Mouse (Mus musculus) layer of hippocampus, adult 2 months (tissue): ENCODE results near the gene Rsph3b. TPM values are rescaled to one million over a fixed set of nuclear protein-coding genes. Genes with fewer than 3 reads are reported as not detected.
A peak's percentile ranks its signal among the peaks of the same experiment; 100 is the strongest.
"Not testable (repeated sequence)": the region's sequence is repeated elsewhere in the genome, so short reads cannot be mapped to it uniquely, and the experiment has no call there.

ENCODE experiments used
- DNase-seq, 2 experiments: peaks; one replicate each; pipeline ENCODE4 v3.0.0; 2022; ENCODE audit warnings: low spot score in 2 of 2
- H3K27ac ChIP-seq: fragments of 200-600 bp; 2 replicates; pipeline ENCODE4 v1.8.1; 2022
- H3K4me3 ChIP-seq: fragments of 200-600 bp; 2 replicates; pipeline ENCODE4 v1.8.1; 2022; ENCODE audit warnings: mild to moderate bottlenecking
- CTCF ChIP-seq: fragments of 200-600 bp; conservative IDR thresholded peaks from 2 replicates; pipeline ENCODE4 v1.8.1; 2022; ENCODE audit warnings: antibody characterized with exemption, mild to moderate bottlenecking, moderate library complexity
- long read RNA-seq, 2 experiments: library from polyadenylated mRNA; stranded (forward); transcript quantifications; one replicate each; pipeline ENCODE4 v2.0.0; 2021; ENCODE audit warnings: borderline mapping rate in 2 of 2
- total RNA-seq, 2 experiments: library from RNA; stranded (reverse); gene quantifications; 2 replicates each; pipeline ENCODE4 v1.2.3; 2021

Rsph3b gene
- total RNA-seq, result 10 to 100 TPM; 28.8 to 30.5 TPM
- long read RNA-seq, experiment 1, transcript Rsph3b-202 (8 exons, 2,243 nt), result major isoform, 14 of 23 reads
- long read RNA-seq, experiment 1, partial matches to known transcripts, result 5 of 23 reads
- long read RNA-seq, experiment 1, other reads (novel, unspliced or antisense), result 4 of 23 reads
- long read RNA-seq, experiment 2, transcript Rsph3b-202 (8 exons, 2,243 nt), result major isoform, 10 of 15 reads
- long read RNA-seq, experiment 2, partial matches to known transcripts, result 2 of 15 reads
- long read RNA-seq, experiment 2, other reads (novel, unspliced or antisense), result 3 of 15 reads

DNA sequence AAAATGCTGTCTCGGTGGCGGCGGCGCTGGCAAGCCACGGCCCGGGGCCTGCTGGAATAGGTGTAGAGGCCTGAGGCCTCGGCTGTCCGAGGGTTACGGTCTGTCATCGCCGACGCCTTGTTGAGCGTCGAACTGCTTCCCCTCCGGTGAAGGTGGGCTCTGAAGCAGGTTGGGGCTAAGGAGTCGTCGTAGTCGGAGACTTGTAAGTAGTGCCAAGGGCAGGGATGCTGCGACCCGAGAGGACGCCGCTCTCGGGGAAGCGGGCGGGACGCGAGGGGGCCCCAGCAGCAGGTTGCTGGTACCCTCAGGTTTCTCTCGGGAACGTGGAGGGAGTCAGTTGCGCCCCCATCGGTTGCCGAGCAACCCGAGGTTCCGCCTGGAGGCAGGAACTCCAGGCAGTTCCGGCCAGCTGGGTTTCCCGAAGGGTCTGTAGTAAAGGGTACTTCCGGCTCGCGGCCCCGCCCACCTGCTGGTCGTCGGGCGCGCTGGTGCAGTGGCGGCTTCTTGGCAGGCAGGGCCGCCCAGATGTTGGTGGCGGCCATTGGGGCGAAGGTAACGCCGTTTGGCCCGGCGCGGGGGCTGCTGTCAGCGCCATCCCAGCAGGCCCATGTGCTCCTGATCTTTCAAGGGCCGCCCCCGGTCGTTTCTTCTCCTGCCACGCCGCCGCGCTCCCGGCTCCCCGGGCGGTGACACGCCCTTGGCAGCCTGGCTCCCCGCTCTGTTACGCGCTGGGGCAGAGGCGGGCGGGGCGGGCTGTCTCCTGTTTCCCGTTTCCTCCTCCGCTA lies at the start of gene Rsph3b:
Gene Rsph3b (minus strand): TSS at position 699 of the 785 bp plus-strand sequence.
- H3K4me3 ChIP-seq, result peak within 1 kb of the TSS; percentile 83
- H3K27ac ChIP-seq, result peak within 1 kb of the TSS; percentile 93
- TF ChIP-seq CTCF, result peak; percentile 40
- peak; percentile 66 to 78 for DNase-seq

DNA sequence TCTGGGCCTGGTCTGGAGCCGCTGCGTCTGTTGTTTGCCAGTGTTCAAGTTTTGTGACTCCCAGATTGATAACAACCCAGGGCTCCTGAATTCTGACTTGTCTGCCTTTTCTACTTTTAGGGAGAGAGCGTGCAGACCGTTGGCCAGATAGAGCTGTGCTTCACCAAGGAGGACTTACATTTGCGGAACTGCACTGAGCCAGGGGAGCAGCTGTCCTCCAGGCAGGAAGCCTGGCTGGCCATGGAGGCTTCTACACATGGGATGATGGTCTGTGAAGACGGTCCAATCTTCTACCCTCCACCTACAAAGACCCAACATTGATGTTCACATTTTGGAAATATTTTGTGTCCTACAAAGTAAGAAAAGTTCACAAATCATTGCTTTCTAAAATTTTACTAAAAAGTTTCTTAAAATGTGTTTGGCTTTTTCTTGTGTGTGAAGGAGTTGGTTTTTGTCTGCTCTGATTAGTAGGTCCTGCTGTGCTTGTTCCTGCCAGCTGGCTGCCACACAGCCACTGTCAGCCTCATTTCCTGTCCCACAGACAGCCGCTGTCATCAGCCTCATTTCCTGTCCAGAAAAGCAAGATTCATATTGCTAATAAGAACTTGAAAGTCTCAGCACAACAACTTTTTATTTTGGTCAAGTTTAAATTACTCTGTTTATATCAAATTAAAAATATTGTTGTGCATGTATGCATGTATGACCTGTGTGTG lies 49.5 kb upstream of the Rsph3b start:
- H3K27ac ChIP-seq, H3K4me3 ChIP-seq, DNase-seq: not testable (repeated sequence)

DNA sequence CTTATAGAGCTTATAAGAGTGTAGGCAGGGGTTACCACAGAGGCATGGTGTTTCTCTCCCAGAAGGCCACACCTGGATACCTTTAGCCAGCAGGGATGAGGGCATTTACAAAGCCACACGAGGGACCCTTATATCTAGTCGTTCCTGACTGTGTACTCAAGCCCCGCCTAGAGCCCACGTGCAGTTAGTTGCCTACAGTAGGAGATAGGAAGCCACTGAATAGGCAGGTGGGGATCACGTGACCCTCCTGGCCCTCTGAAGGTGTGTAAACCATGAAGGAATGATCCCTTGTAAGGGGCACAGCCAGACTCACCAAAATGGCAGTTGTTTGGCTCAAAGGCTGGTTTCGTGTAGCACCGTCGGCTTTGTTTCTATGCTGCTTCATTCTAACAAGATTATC lies 48.3 kb upstream of the Rsph3b start:
- not testable (repeated sequence) for H3K27ac ChIP-seq, DNase-seq, H3K4me3 ChIP-seq

DNA sequence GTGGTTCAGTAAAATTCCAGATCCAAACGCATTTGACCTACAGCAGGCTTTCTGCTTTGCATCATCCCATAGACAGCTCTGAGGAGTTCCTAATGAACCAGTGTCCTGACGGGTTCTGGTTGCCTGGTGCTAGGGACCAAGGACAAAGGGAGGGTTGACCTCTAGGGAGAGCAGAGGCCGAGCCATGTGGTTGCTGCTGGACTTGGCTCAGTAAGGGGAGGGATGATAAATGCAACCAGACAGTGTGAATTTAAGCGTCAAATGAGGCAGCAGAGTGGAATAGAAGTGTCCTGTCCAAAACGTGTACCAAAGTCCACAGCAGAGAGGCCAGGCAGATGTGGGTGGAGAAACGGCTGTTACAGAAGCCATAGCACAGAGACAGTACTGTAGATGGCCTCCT lies 47.0 kb upstream of the Rsph3b start:
- not testable (repeated sequence) for DNase-seq, H3K27ac ChIP-seq, H3K4me3 ChIP-seq

DNA sequence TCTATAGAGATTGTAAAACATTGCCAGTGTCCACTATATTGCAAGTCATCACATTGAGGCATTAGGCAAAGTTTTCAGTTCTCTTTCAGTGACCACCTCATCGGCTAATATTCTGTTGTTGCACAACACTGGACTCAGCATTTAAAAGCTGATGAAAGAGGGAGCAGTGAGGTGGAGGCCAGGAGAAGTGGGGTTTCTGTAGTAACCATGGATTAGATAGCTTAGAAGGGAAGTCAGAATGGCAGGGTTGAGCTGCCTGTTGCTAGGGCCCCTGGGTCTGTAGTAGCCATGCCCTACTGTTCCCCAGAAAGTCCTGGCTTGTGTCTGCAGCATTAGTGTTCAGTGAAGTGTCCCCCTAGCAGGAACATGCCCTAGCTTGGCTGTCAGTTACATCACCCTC lies 37.6 kb upstream of the Rsph3b start:
- not testable (repeated sequence) for DNase-seq, H3K27ac ChIP-seq, H3K4me3 ChIP-seq

DNA sequence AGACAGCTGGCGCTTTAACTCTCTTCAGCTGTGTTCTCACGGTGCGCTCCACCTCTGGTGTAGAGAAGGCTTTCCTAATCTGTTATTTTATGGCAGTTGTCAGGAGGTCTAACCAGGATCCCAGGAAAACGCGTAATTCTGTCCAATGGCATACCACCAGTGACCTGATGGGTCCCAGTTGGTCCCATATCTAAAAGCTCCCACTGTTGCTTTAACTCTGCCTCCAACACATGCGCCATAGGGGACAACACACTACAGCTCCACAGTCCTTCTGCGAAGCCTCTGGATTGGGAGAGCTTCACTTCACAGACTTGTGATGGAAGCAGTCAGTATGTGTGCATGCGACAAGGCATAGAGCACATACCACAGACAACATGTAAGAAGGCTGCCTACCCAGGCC lies 31.7 kb upstream of the Rsph3b start:
- not testable (repeated sequence) for H3K4me3 ChIP-seq, H3K27ac ChIP-seq, DNase-seq

DNA sequence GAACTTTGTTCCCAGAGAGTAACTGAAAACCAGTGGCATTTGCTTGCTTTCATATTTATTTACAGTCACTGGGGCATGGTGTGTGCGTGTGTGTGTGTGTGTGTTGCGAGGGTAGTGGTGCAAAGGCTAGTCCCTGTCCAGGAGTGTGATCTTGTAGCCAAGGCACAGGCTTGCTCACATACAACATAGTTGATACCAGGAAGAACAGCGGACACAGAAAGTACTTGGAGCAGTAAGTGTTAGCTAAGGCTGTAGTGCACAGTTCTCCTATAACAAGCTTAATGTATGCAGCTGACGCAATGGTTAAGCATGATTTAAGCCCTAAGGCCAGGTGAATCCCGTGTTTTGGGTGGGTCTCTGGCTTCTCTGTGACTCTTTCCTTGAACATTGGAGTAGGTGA lies 30.9 kb upstream of the Rsph3b start:
- H3K4me3 ChIP-seq, result peak overlapping the region; percentile 65; the same call in 1 of the 2 replicates
- DNase-seq, H3K27ac ChIP-seq: not testable (repeated sequence)

DNA sequence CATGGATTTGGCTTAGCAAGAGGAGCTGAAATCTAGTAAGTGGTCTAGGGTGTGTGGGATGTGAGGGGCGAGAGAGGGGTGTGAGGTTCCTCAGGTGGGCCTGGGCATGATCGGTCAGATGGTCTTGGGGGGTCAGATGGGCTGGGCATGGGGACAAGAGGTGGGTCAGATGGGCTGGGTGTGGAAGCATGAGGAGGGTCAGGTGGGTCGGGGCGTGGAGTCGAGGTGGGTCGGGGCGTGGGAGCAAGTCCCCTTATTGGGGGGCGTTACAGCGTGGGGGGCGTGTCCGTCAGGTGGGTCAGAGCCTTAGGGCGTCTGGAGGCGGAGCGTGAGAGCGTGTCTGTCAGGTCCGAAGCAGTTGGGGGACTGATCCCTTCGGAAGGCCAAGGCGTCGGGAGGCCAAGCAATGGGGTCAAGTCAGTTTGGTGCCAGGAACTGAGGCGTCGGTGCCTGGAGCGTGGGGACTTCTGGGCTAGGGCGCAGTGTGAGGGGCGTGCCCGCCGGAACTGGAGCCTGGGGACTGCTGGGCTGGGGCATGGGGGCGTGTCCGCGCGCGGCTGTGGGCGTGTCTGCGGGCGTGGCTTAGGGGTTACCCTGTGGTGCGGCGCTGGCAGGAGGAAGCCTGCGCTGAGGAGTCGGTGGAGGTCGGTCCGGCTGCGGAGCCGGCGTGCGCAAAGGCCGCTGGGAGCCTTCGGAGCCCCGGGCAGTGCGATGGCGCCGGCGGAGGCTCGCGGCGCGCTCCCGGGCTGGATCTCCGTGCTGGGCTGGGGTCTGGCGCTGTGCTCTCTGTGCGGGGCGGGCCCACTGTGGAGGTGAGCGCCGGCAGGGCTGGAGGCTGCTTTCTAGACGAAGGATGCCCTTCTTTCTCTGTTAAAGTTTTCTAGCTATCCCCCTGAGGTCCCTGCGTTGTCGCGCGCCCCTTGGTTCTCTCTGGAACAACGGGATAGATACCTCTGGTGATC lies 30.1 kb upstream of the Rsph3b start, which contains the start of gene Gm49721:
Gene Gm49721 (plus strand): TSS at position 618 of the 962 bp plus-strand sequence.
- peak within 1 kb of the TSS; percentile 54; the same call in 1 of the 2 replicates for H3K27ac ChIP-seq
- peak within 1 kb of the TSS; percentile 65 for H3K4me3 ChIP-seq
- DNase-seq, result peak; percentile 31 to 47

DNA sequence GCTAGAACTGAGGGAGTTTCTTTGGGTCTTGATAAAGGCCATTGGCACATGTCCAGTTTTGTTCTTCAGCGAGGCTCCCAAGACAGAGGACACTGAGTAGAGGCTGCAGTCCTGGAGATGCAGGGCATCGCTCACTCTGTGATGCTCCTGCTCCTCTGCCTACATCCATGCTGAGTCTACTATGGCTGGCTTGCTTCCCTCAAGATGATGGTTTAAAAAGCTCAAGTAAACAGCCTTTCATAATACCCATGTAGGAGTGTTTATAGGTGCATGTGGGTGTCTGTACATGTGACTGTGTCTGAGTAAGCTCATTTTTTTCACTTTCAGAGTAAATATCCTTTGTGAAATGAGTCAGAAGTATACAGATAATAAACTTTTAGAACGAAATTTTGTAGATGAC lies 26.5 kb upstream of the Rsph3b start:
- H3K4me3 ChIP-seq, DNase-seq, H3K27ac ChIP-seq: not testable (repeated sequence)

DNA sequence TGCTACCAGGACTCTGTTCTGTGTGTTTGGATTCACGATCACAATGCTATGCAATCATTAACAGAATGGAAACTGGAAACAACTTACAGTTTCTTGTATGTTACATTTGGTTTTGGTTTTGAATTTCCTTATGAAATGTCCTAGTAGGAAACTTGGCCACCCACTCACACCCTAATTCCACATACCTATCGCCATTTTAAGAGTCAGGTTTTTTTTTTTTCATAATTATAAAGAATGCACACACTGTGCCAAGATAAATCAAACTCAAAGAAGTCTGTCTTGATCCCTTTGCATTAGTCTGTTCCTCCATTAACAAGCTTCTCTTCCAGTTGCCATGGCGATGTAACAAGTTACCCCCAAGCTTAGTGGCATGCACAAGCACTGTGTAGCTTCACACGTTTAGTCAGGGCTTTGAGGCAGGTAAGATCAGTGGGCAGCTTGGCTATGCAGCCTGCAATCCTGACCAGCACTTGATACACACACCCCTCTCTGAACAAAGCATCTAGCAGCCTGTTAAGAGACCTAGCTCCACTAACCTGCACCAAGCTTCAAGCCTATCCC lies 24.4 kb upstream of the Rsph3b start:
- H3K27ac ChIP-seq, H3K4me3 ChIP-seq, DNase-seq: not testable (repeated sequence)

DNA sequence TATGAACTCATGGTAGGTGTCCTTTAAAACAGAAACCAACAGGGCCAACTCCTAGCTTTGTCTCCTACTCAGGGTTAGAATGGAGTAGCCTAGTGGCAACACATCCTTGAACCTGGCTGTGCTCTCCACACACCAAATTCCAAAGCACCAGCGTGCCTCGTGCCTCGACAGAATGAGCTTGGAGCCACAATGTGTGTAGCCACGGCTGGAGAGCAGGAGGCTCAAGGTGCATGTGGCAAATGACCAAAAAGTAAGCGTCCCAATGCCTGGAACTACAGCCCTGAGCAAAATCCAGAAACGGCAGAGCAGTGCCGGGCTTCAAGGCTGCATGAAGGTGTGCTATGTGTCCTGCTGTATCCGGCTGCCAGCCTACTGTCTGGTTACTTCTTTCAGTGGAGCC lies 22.8 kb upstream of the Rsph3b start:
- DNase-seq, H3K27ac ChIP-seq, H3K4me3 ChIP-seq: not testable (repeated sequence)

DNA sequence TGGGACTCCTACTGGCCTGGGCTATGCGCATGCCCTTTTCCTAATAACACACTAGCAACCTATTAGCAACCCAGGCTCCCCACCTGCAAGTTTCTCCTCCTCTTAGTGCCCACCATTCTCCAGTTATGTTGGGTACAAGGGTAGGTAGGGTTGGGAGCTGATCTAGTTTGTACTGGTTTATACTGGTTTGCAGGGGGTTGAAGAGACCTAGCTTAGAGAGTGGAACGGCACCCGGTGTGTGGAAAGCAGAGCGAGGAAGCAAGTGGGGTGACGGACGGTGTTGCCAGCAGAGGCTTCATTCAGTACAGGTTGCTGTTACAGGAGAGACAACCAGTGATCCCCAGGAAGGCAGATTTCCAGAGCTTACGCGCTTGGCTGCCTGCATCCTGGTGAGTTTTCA lies 21.9 kb upstream of the Rsph3b start, which contains the start of gene Rnaset2b:
Gene Rnaset2b (plus strand): TSS at position 301 of the 400 bp plus-strand sequence.
- H3K27ac ChIP-seq, H3K4me3 ChIP-seq, DNase-seq: not testable (repeated sequence)

DNA sequence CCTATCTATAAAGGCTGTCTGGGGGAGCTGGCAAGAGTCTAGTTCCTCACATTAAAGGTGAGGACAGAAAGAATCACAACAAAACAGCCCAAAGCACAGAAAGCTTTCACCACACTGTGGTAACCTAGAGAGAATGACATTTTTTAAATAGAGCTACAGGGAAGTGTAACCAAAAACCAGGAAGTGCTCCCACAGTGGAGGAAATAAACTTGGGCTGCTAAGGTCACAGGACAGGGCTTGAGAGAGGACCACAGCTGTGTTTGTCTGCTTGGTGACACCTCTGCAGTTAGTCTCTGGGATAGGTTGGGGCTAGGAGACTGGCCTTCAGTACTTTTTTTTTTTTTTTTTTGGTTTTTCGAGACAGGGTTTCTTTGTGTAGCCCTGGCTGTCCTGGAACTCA lies 19.2 kb upstream of the Rsph3b start:
- DNase-seq, H3K4me3 ChIP-seq, H3K27ac ChIP-seq: not testable (repeated sequence)
